Mouse (Mus musculus): ENCODE data around the gene Nr1d1.

Gene Nr1d1

GRCm38 (mm10) chr11:98752562-98753140 is 22.5 kb downstream of the Nr1d1 start:
- no peak for DNase-seq (ENCODE audit: low read depth, low spot score)

GRCm38 (mm10) chr11:98751221-98751782 is 23.8 kb downstream of the Nr1d1 start:
- DNase-seq (ENCODE audit: low read depth, low spot score): no peak

- DNase-seq (ENCODE audit: low read depth, low spot score): no peak
Observed at GRCm38 (mm10) chr11:98750351-98751201, 24.6 kb downstream of the Nr1d1 start.

GRCm38 (mm10) chr11:98749716-98750115 is 25.4 kb downstream of the Nr1d1 start:
- DNase-seq (ENCODE audit: low read depth, low spot score): no peak

GRCm38 (mm10) chr11:98748506-98749416 is 26.4 kb downstream of the Nr1d1 start:
- no peak for DNase-seq (ENCODE audit: low read depth, low spot score)

- DNase-seq (ENCODE audit: low read depth, low spot score): no peak
Observed at GRCm38 (mm10) chr11:98747804-98748505, 27.2 kb downstream of the Nr1d1 start.

GRCm38 (mm10) chr11:98746855-98747693 is 28.1 kb downstream of the Nr1d1 start:
- DNase-seq (ENCODE audit: low read depth, low spot score): peak; percentile 88

GRCm38 (mm10) chr11:98745932-98746853 is 28.9 kb downstream of the Nr1d1 start:
- no peak for DNase-seq (ENCODE audit: low read depth, low spot score)

GRCm38 (mm10) chr11:98744456-98745019 is 30.6 kb downstream of the Nr1d1 start:
- no peak for DNase-seq (ENCODE audit: low read depth, low spot score)

GRCm38 (mm10) chr11:98743655-98744345 is 31.3 kb downstream of the Nr1d1 start:
- DNase-seq (ENCODE audit: low read depth, low spot score): no peak

GRCm38 (mm10) chr11:98742397-98743291 is 32.5 kb downstream of the Nr1d1 start:
- DNase-seq (ENCODE audit: low read depth, low spot score): no peak

GRCm38 (mm10) chr11:98741622-98742396 is 33.3 kb downstream of the Nr1d1 start:
- DNase-seq (ENCODE audit: low read depth, low spot score): no peak

- no peak for DNase-seq (ENCODE audit: low read depth, low spot score)
Observed at GRCm38 (mm10) chr11:98741051-98741620, 34.0 kb downstream of the Nr1d1 start.

GRCm38 (mm10) chr11:98740393-98741050 is 34.6 kb downstream of the Nr1d1 start, which contains the start of gene Thra:
Thra (plus strand) TSS chr11:98740638.
- no peak for DNase-seq (ENCODE audit: low read depth, low spot score)

GRCm38 (mm10) chr11:98740026-98740392 is 35.1 kb downstream of the Nr1d1 start:
- no peak for DNase-seq (ENCODE audit: low read depth, low spot score)

Data from brain, embryonic 18.5 days (tissue).